Mouse (Mus musculus) olfactory bulb, adult 2 months (tissue): ENCODE measurements around the gene Psmd13.

Experiments
- CTCF ChIP-seq: fragments of 200-500 bp; IDR thresholded peaks from 2 replicates; pipeline ENCODE4 v1.5.1; 2012; ENCODE audit warnings: low read depth, mild to moderate bottlenecking, low read length, moderate library complexity; ENCODE audit not compliant: insufficient read depth
- POLR2A ChIP-seq: fragments of 200-500 bp; IDR thresholded peaks from 2 replicates; pipeline ENCODE4 v1.6.1; 2012; ENCODE audit warnings: mild to moderate bottlenecking, low read depth, low read length, moderate library complexity; ENCODE audit not compliant: insufficient read depth

DNA sequence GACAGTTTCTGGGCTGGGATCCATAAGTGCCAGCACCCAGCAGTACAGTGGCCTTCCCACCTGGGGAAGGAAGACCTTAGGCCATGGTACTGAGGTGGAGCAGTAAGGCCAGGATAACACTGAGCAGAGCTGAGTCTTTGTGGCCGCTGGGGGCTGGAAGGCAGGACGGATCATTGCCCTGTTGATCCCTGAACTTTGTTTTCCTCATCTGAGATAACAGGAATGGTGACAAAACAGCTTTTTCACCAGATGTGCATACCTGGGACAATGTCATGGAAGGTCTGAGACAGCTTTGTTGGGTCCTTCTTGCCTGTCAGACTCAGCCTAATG, 46.0 kb upstream of the Psmd13 start:
- TF ChIP-seq CTCF (no peak), POLR2A (no peak)
